Mouse (Mus musculus) heart, adult 2 months (tissue): ENCODE data around the gene Pik3ip1.
A peak's percentile ranks its signal among the peaks of the same experiment; 100 is the strongest.

ENCODE experiments used
- CTCF ChIP-seq: fragments of 200-600 bp; IDR thresholded peaks from 2 replicates; pipeline ENCODE4 v1.8.1; 2022; ENCODE audit warnings: antibody characterized with exemption, mild to moderate bottlenecking, moderate library complexity
- EP300 ChIP-seq: fragments of 200-500 bp; IDR thresholded peaks from 2 replicates; pipeline ENCODE4 v1.6.1; 2011; ENCODE audit warnings: low read depth, low read length, control low read depth; ENCODE audit not compliant: insufficient read depth
- POLR2A ChIP-seq: fragments of 200-500 bp; IDR thresholded peaks from 2 replicates; pipeline ENCODE4 v1.6.1; 2011; ENCODE audit warnings: mild to moderate bottlenecking, low read depth, low read length, control low read depth; ENCODE audit not compliant: insufficient read depth

DNA sequence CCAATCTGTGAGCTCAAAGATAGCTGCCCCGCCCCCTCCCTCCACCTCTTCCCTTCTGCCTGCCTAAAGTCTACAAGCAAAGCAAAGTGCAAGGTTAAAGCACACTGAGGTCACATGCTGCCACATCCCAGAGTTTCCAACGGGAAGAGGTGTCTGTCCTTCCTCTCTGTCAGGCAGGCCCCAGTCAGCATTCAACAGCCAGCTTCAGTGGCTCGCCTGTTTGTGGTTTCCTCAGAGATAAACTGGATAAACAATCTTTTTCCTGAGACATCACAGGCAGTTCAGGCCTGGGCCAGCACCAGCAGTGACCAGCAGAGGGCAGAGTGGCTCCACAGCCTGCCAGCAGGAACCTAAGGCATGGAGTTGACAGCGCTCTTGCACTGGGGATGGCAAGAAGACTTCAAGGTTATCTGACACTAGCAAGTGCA, 56.8 kb downstream of the Pik3ip1 start:
- TF ChIP-seq EP300 (peak; percentile 89), CTCF (peak; percentile 94), POLR2A (no peak)
